Mouse (Mus musculus): ENCODE data around the gene Fxyd3. TPM values are rescaled to one million over a fixed set of nuclear protein-coding genes. Genes with fewer than 3 reads are reported as not detected.
A peak's percentile ranks its signal among the peaks of the same experiment; 100 is the strongest.

Fxyd3 gene
- polyA plus RNA-seq, 1 experiment from 2014 or later: 22.5 TPM

DNA sequence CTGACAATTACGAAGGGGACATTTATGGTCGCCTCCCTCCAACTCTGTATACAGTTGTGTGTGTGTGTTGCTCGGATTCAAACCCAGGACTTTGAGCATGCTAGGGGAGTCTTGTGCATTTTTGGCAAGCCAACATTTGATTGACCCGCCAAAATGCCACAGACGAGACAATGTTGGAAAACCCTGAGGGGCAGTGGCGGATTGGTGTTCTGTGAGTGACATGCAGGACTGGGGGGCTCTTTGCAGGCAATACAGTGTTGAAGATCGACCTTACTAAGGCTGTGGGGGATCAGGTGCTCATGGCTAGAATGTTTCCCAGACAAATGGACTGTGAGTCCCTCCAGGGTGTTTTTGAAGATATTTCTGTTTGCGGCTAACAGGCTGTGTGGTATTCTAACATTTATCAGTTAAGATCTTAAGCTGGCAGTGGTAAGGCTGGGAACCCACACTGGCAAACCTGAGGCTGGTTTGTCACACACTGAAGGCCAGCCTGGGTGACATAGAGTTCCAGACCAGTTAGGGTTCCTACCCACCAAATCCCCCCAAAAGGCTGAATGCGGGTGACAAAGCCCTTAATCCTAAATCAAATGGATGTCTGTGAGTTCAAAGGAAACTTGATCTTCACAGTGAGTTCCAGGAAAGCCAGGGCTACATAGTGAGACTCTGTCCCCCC, 20.5 kb upstream of the Fxyd3 start:
- H3K36me3 ChIP-seq (ENCODE audit: insufficient read depth, low read length): no peaks in the 10 kb centered on the region
- 71% methylated on average over 9 of the region's 9 CpGs for WGBS
- H3K4me1 ChIP-seq (replicated peaks; ENCODE audit: insufficient read depth, low read length): no peaks in the 10 kb centered on the region
- no peak overlapping the region for H3K4me2 ChIP-seq (ENCODE audit: low read length)
- no peak for TF ChIP-seq CTCF (IDR thresholded peaks at IDR 0.05; ENCODE audit: low read depth)
- ATAC-seq (replicated peaks; ENCODE audit: low FRiP score, low read depth) (no peak), DNase-seq (ENCODE audit: low spot score) (no peak)
- H3K27me3 ChIP-seq (ENCODE audit: insufficient read depth, low read length): no peaks in the 10 kb centered on the region
- no peak overlapping the region for H3K27ac ChIP-seq
- H3K9ac ChIP-seq (ENCODE audit: low read depth, low read length): no peak overlapping the region
- no peak overlapping the region for H3K4me3 ChIP-seq (replicated peaks; ENCODE audit: low read depth, low read length)
- H3K9me3 ChIP-seq (replicated peaks; ENCODE audit: low read length): no peaks in the 10 kb centered on the region

- ATAC-seq (replicated peaks; ENCODE audit: low FRiP score, low read depth): no peak
- whole genome bisulfite sequencing: 40% methylated on average over 12 of the region's 12 CpGs
Measured at GRCm38 (mm10) chr7:31094774-31095501, 18.4 kb upstream of the Fxyd3 start.

GRCm38 (mm10) chr7:31089721-31090120, 13.2 kb upstream of the Fxyd3 start:
- DNase-seq (ENCODE audit: low spot score) (peak; percentile 39), ATAC-seq (replicated peaks; ENCODE audit: low FRiP score, low read depth) (no peak)
- peaks cover 3% of the 10 kb centered on the region; the same call in 1 of the 2 replicates for H3K4me1 ChIP-seq (replicated peaks; ENCODE audit: insufficient read depth, low read length)
- no peaks in the 10 kb centered on the region for H3K27me3 ChIP-seq (ENCODE audit: insufficient read depth, low read length)
- H3K9ac ChIP-seq (ENCODE audit: low read depth, low read length): no peak overlapping the region
- WGBS: 68% methylated on average over 2 of the region's 2 CpGs
- no peaks in the 10 kb centered on the region for H3K9me3 ChIP-seq (replicated peaks; ENCODE audit: low read length)
- H3K36me3 ChIP-seq (ENCODE audit: insufficient read depth, low read length): no peaks in the 10 kb centered on the region
- no peak overlapping the region for H3K4me2 ChIP-seq (ENCODE audit: low read length)
- TF ChIP-seq CTCF (IDR thresholded peaks at IDR 0.05; ENCODE audit: low read depth): no peak
- 0 out of 2 replicates have a peak overlapping the region, but pooled peaks have one; percentile 36 for H3K27ac ChIP-seq
- no peak overlapping the region for H3K4me3 ChIP-seq (replicated peaks; ENCODE audit: low read depth, low read length)

More at GRCm38 (mm10) chr7:31094774-31095501, 18.4 kb upstream of the Fxyd3 start:
- Histone ChIP-seq H3K4me1 (replicated peaks; ENCODE audit: insufficient read depth, low read length) (no peaks in the 10 kb centered on the region), H3K4me3 (replicated peaks; ENCODE audit: low read depth, low read length) (no peak overlapping the region), H3K27ac (no peak overlapping the region), H3K9ac (ENCODE audit: low read depth, low read length) (no peak overlapping the region), H3K27me3 (ENCODE audit: insufficient read depth, low read length) (no peaks in the 10 kb centered on the region), H3K36me3 (ENCODE audit: insufficient read depth, low read length) (no peaks in the 10 kb centered on the region), H3K9me3 (replicated peaks; ENCODE audit: low read length) (no peaks in the 10 kb centered on the region), H3K4me2 (ENCODE audit: low read length) (no peak overlapping the region)
- no peak for DNase-seq (ENCODE audit: low spot score)
- peak; percentile 13; the same call in 1 of the 2 replicates for TF ChIP-seq CTCF (IDR thresholded peaks at IDR 0.05; ENCODE audit: low read depth)

- Histone ChIP-seq H3K27ac (no peak overlapping the region), H3K4me3 (replicated peaks; ENCODE audit: low read depth, low read length) (no peak overlapping the region), H3K27me3 (ENCODE audit: insufficient read depth, low read length) (no peaks in the 10 kb centered on the region), H3K9me3 (replicated peaks; ENCODE audit: low read length) (no peaks in the 10 kb centered on the region), H3K4me1 (replicated peaks; ENCODE audit: insufficient read depth, low read length) (peaks cover 6% of the 10 kb centered on the region; the same call in 1 of the 2 replicates), H3K4me2 (ENCODE audit: low read length) (no peak overlapping the region), H3K36me3 (ENCODE audit: insufficient read depth, low read length) (no peaks in the 10 kb centered on the region), H3K9ac (ENCODE audit: low read depth, low read length) (no peak overlapping the region)
- no peak for ATAC-seq (replicated peaks; ENCODE audit: low FRiP score, low read depth)
- no peak for DNase-seq (ENCODE audit: low spot score)
- TF ChIP-seq CTCF (IDR thresholded peaks at IDR 0.05; ENCODE audit: low read depth): no peak
- 68% methylated on average over 3 of the region's 3 CpGs for WGBS
Measured at GRCm38 (mm10) chr7:31088206-31088605, 11.7 kb upstream of the Fxyd3 start.

DNA sequence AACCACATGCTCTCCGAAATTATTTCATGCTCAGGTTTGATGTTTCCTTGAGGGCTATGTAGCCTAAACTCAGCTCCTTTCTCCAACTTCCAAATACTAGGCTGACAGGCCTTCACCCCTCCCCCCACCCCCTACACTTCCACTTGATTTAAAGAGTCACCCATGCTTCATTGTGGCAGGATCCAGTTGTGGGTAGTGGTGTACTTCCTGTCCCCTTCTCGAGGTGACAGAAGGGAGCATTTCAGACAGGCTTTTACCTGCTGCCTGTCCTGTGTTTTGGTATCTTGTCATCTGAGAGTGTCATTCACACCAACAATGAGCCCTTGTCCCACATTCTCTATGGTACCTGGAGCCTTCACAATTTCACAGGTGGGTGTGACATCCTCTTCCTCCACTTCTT, 10.8 kb upstream of the Fxyd3 start:
- H3K4me2 ChIP-seq (ENCODE audit: low read length): no peak overlapping the region
- H3K27ac ChIP-seq: no peak overlapping the region
- WGBS: 41% methylated on average over 2 of the region's 2 CpGs
- H3K9ac ChIP-seq (ENCODE audit: low read depth, low read length): no peak overlapping the region
- no peak for TF ChIP-seq CTCF (IDR thresholded peaks at IDR 0.05; ENCODE audit: low read depth)
- ATAC-seq (replicated peaks; ENCODE audit: low FRiP score, low read depth) (no peak), DNase-seq (ENCODE audit: low spot score) (no peak)
- H3K27me3 ChIP-seq (ENCODE audit: insufficient read depth, low read length): no peaks in the 10 kb centered on the region
- no peak overlapping the region for H3K4me3 ChIP-seq (replicated peaks; ENCODE audit: low read depth, low read length)
- no peaks in the 10 kb centered on the region for H3K9me3 ChIP-seq (replicated peaks; ENCODE audit: low read length)
- H3K4me1 ChIP-seq (replicated peaks; ENCODE audit: insufficient read depth, low read length): peaks cover 6% of the 10 kb centered on the region; the same call in 1 of the 2 replicates
- H3K36me3 ChIP-seq (ENCODE audit: insufficient read depth, low read length): no peaks in the 10 kb centered on the region

GRCm38 (mm10) chr7:31086175-31086755, 9.8 kb upstream of the Fxyd3 start:
- no peak for ATAC-seq (replicated peaks; ENCODE audit: low FRiP score, low read depth)
- DNase-seq (ENCODE audit: low spot score): no peak
- H3K9me3 ChIP-seq (replicated peaks; ENCODE audit: low read length): no peaks in the 10 kb centered on the region
- 82% methylated on average over 9 of the region's 9 CpGs for WGBS
- no peak overlapping the region for H3K4me3 ChIP-seq (replicated peaks; ENCODE audit: low read depth, low read length)
- H3K27me3 ChIP-seq (ENCODE audit: insufficient read depth, low read length): no peaks in the 10 kb centered on the region
- H3K4me2 ChIP-seq (ENCODE audit: low read length): no peak overlapping the region
- no peak for TF ChIP-seq CTCF (IDR thresholded peaks at IDR 0.05; ENCODE audit: low read depth)
- no peak overlapping the region for H3K27ac ChIP-seq
- peaks cover 6% of the 10 kb centered on the region; the same call in 1 of the 2 replicates for H3K4me1 ChIP-seq (replicated peaks; ENCODE audit: insufficient read depth, low read length)
- H3K9ac ChIP-seq (ENCODE audit: low read depth, low read length): no peak overlapping the region
- H3K36me3 ChIP-seq (ENCODE audit: insufficient read depth, low read length): no peaks in the 10 kb centered on the region

Data from kidney, postnatal 0 days (tissue).